ENCODE assay signal across 7 mouse cellular contexts in genomic region chr4:56864016-56864415, GRCm38 (mm10). TPM values are rescaled to one million over a fixed set of nuclear protein-coding genes. Genes with fewer than 3 reads are reported as not detected.
DNase-seq lines count a peak whose midpoint lies in the region; ATAC-seq and TF ChIP-seq lines count a peak whose summit lies in the region.

No protein-coding gene starts in this region.

- no peaks in the 10 kb centered on the region for H3K27me3 ChIP-seq in forebrain, embryonic 11.5 days (ENCODE audit: control insufficient read depth, insufficient read depth, low read length)
- H3K27me3 ChIP-seq in limb, embryonic 14.5 days (ENCODE audit: control insufficient read depth, insufficient read depth, low read length) = no peaks in the 10 kb centered on the region
- H3K27me3 ChIP-seq in stomach, embryonic 15.5 days (replicated peaks) = no peaks in the 10 kb centered on the region

- no peak overlapping the region for H3K27ac ChIP-seq in bone marrow macrophage, adult 2 months (ENCODE audit: insufficient read depth, low read depth, low read length)
- no peak overlapping the region for H3K27ac ChIP-seq in forebrain, embryonic 11.5 days (ENCODE audit: low read depth, low read length)
- peak overlapping the region; percentile 77; the same call in 1 of the 2 replicates for H3K27ac ChIP-seq in limb, embryonic 14.5 days (replicated peaks; ENCODE audit: low read depth, low read length)
- no peak overlapping the region for H3K27ac ChIP-seq in stomach, embryonic 15.5 days

- intact Hi-C loops in left cerebral cortex, postnatal 10 days (cut with DNase I) = no loop called here

- no peaks in the 10 kb centered on the region for H3K9me3 ChIP-seq in forebrain, embryonic 11.5 days (ENCODE audit: control insufficient read depth, low read length)
- H3K9me3 ChIP-seq in limb, embryonic 14.5 days (ENCODE audit: control insufficient read depth, low read length) = no peaks in the 10 kb centered on the region
- no peaks in the 10 kb centered on the region for H3K9me3 ChIP-seq in stomach, embryonic 15.5 days

- H3K4me1 ChIP-seq in bone marrow macrophage, adult 2 months (ENCODE audit: control insufficient read depth, insufficient read depth, low read length) = peaks cover 2% of the 10 kb centered on the region; the same call in 1 of the 2 replicates
- H3K4me1 ChIP-seq in forebrain, embryonic 11.5 days (replicated peaks; ENCODE audit: control insufficient read depth, insufficient read depth, low read length) = peaks cover 7% of the 10 kb centered on the region
- peaks cover 9% of the 10 kb centered on the region; the same call in 1 of the 2 replicates for H3K4me1 ChIP-seq in limb, embryonic 14.5 days (ENCODE audit: control insufficient read depth, insufficient read depth, low read length)
- no peaks in the 10 kb centered on the region; the same call in 1 of the 2 replicates for H3K4me1 ChIP-seq in stomach, embryonic 15.5 days

- peak overlapping the region; percentile 80 for H3K4me2 ChIP-seq in forebrain, embryonic 11.5 days (ENCODE audit: low read depth, low read length, severe bottlenecking)
- peak overlapping the region; percentile 80 for H3K4me2 ChIP-seq in limb, embryonic 14.5 days (replicated peaks; ENCODE audit: low read depth, low read length, severe bottlenecking)
- peak overlapping the region; percentile 93 for H3K4me2 ChIP-seq in stomach, embryonic 15.5 days

- no peak for ATAC-seq in forebrain, embryonic 11.5 days (replicated peaks; ENCODE audit: low FRiP score)
- ATAC-seq in limb, embryonic 14.5 days (ENCODE audit: low FRiP score, low read depth) = no peak
- ATAC-seq in stomach, embryonic 15.5 days (ENCODE audit: insufficient read depth, low FRiP score, low read depth) = no peak
- no peak for ATAC-seq in inflammation-experienced regulatory T-cells, adult 6 months

- no peaks in the 10 kb centered on the region for H3K36me3 ChIP-seq in forebrain, embryonic 11.5 days (ENCODE audit: control insufficient read depth, insufficient read depth, low read length)
- H3K36me3 ChIP-seq in limb, embryonic 14.5 days (ENCODE audit: control insufficient read depth, insufficient read depth, low read length) = no peaks in the 10 kb centered on the region
- H3K36me3 ChIP-seq in stomach, embryonic 15.5 days = no peaks in the 10 kb centered on the region

- TF ChIP-seq CTCF in bone marrow macrophage, adult 2 months (IDR thresholded peaks at IDR 0.05; ENCODE audit: low read depth, low read length) = no peak

- DNase-seq in left cerebral cortex, adult 11 months (ENCODE audit: low spot score) = peak; percentile 54
- no peak for DNase-seq in left cerebral cortex, postnatal 10 days (ENCODE audit: extremely low spot score in 1 of 2, low spot score in 2 of 2)
- DNase-seq in forebrain, embryonic 11.5 days (ENCODE audit: low spot score) = no peak
- DNase-seq in limb, embryonic 14.5 days (ENCODE audit: low spot score) = no peak

- TF ChIP-seq POLR2A in bone marrow macrophage, adult 2 months (IDR thresholded peaks at IDR 0.05; ENCODE audit: borderline replicate concordance, low read depth, low read length) = no peak
- TF ChIP-seq POLR2A in limb, embryonic 14.5 days (IDR thresholded peaks at IDR 0.05; ENCODE audit: borderline replicate concordance, extremely low read depth, insufficient read depth, insufficient read length) = no peak

- peak overlapping the region; percentile 77 for H3K4me3 ChIP-seq in bone marrow macrophage, adult 2 months (ENCODE audit: insufficient read depth, low read length)
- H3K4me3 ChIP-seq in forebrain, embryonic 11.5 days (ENCODE audit: low read depth, low read length) = peak overlapping the region; percentile 85
- peak overlapping the region; percentile 78 for H3K4me3 ChIP-seq in limb, embryonic 14.5 days (replicated peaks; ENCODE audit: low read length)
- peak overlapping the region; percentile 81 for H3K4me3 ChIP-seq in stomach, embryonic 15.5 days (replicated peaks)

- 52% methylated on average over 4 of the region's 4 CpGs for WGBS in forebrain, embryonic 11.5 days
- WGBS in limb, embryonic 14.5 days = 37% methylated on average over 4 of the region's 4 CpGs
- WGBS in stomach, embryonic 15.5 days = 32% methylated on average over 4 of the region's 4 CpGs

- H3K9ac ChIP-seq in forebrain, embryonic 11.5 days (ENCODE audit: low read length) = peak overlapping the region; percentile 87
- peak overlapping the region; percentile 82 for H3K9ac ChIP-seq in limb, embryonic 14.5 days (ENCODE audit: low read depth, low read length, severe bottlenecking)
- peak overlapping the region; percentile 74; the same call in 1 of the 2 replicates for H3K9ac ChIP-seq in stomach, embryonic 15.5 days

RNA-seq across cellular contexts. Expression of gene Ctnnal1, which starts 1.0 kb away (rescaled TPM):
- total RNA-seq in left cerebral cortex, postnatal 10 days (2021) = 10 to 100 TPM; 16.6 to 17.1 TPM
- 1.3 and 1.4 TPM in 2 replicates for polyA plus RNA-seq in bone marrow macrophage, adult 2 months (2012; ENCODE audit: insufficient read depth, insufficient read length, missing spikeins)
- 30.5 and 36.8 TPM in 2 replicates for polyA plus RNA-seq in forebrain, embryonic 11.5 days (2014; fragmentation: Nextera tagmentation; extraction: Ambion mirVana)
- polyA plus RNA-seq in limb, embryonic 14.5 days (2012; rRNA removed) = 21.0 and 25.8 TPM in 2 replicates
- polyA plus RNA-seq in limb, embryonic 14.5 days (2014; fragmentation: Nextera tagmentation; extraction: Ambion mirVana) = 28.4 and 29.5 TPM in 2 replicates
- polyA plus RNA-seq in stomach, embryonic 15.5 days (2015; fragmentation: Nextera tagmentation; extraction: Ambion mirVana) = 19.8 and 20.3 TPM in 2 replicates
- polyA plus RNA-seq in inflammation-experienced regulatory T-cells, adult 6 months (2017; shearing (Covaris generic)) = 1 to 10 TPM in 2 of 3 experiments, under 1 TPM in 1; 0.89 to 2.6 (median 1.5) TPM
